Mouse (Mus musculus): ENCODE measurements around the gene Faap20.
A peak's percentile ranks its signal among the peaks of the same experiment; 100 is the strongest.

- TF ChIP-seq POLR2A (IDR thresholded peaks at IDR 0.05; ENCODE audit: insufficient read length, low read depth) (no peak), USF1 (IDR thresholded peaks at IDR 0.05; ENCODE audit: low read depth) (peak; percentile 70), MYOD1 (IDR thresholded peaks at IDR 0.05; ENCODE audit: control insufficient read depth in 1 of 3, insufficient read length in 2 of 3, low read depth in 2 of 3) (no peak)
Observed at GRCm38 (mm10) chr4:155283001-155283503, 33.5 kb downstream of the Faap20 start.

Data from myocyte (in vitro differentiated cells).